Mouse (Mus musculus) activated CD4-positive, CD25-positive, alpha-beta regulatory T cell, adult 4 months (primary cell): ENCODE data around the gene Rpl36al. TPM values are rescaled to one million over a fixed set of nuclear protein-coding genes. Genes with fewer than 3 reads are reported as not detected.
A peak's percentile ranks its signal among the peaks of the same experiment; 100 is the strongest.

Experiments
- ATAC-seq: one replicate; pipeline ENCODE4 v1.8.0; 2017
- polyA plus RNA-seq, 2 experiments: library from polyadenylated mRNA; unstranded; fragments of 100-300 nt; shearing (Covaris generic); gene quantifications; one replicate each; pipeline ENCODE4 v1.2.1; 2017

The Rpl36al gene
- 100 to 1,000 TPM; 638 to 650 TPM for polyA plus RNA-seq

- peak; percentile 95 for ATAC-seq
Observed at GRCm38 (mm10) chr12:69183583-69184308, at the start of gene Rpl36al, which contains the start of gene Mgat2. Rpl36al (minus strand) TSS chr12:69184083. Mgat2 (plus strand) TSS chr12:69184157.

- ATAC-seq = no peak
Observed at GRCm38 (mm10) chr12:69229251-69229650, 45.4 kb upstream of the Rpl36al start.

GRCm38 (mm10) chr12:69227776-69228466 lies 44.0 kb upstream of the Rpl36al start, which contains the start of gene Pole2:
Pole2 (minus strand) TSS chr12:69228195.
- peak; percentile 88 for ATAC-seq

- no peak for ATAC-seq
Observed at GRCm38 (mm10) chr12:69220613-69221277, 36.9 kb upstream of the Rpl36al start.

- no peak for ATAC-seq
Observed at GRCm38 (mm10) chr12:69216587-69216986, 32.7 kb upstream of the Rpl36al start.

- ATAC-seq = no peak
Observed at GRCm38 (mm10) chr12:69215000-69215785, 31.3 kb upstream of the Rpl36al start.

- no peak for ATAC-seq
Observed at GRCm38 (mm10) chr12:69214393-69214792, 30.5 kb upstream of the Rpl36al start.

- no peak for ATAC-seq
Observed at GRCm38 (mm10) chr12:69213186-69213777, 29.4 kb upstream of the Rpl36al start.

- ATAC-seq = no peak
Observed at GRCm38 (mm10) chr12:69211057-69211456, 27.2 kb upstream of the Rpl36al start.

GRCm38 (mm10) chr12:69210056-69210979 lies 26.4 kb upstream of the Rpl36al start:
- no peak for ATAC-seq

GRCm38 (mm10) chr12:69208520-69208919 lies 24.6 kb upstream of the Rpl36al start:
- no peak for ATAC-seq

- ATAC-seq = no peak
Observed at GRCm38 (mm10) chr12:69207926-69208325, 24.0 kb upstream of the Rpl36al start.

- no peak for ATAC-seq
Observed at GRCm38 (mm10) chr12:69207396-69207795, 23.5 kb upstream of the Rpl36al start.

GRCm38 (mm10) chr12:69204052-69204833 lies 20.4 kb upstream of the Rpl36al start, which contains the start of gene Gm49384:
Gm49384 (minus strand) TSS chr12:69204267.
- peak; percentile 23 for ATAC-seq

- no peak for ATAC-seq
Observed at GRCm38 (mm10) chr12:69198985-69199384, 15.1 kb upstream of the Rpl36al start.

- peak; percentile 4 for ATAC-seq
Observed at GRCm38 (mm10) chr12:69198164-69198535, 14.3 kb upstream of the Rpl36al start, which contains the start of gene Dnaaf2. Dnaaf2 (minus strand) TSS chr12:69198429.

- ATAC-seq = peak; percentile 70
Observed at GRCm38 (mm10) chr12:69197378-69198163, 13.7 kb upstream of the Rpl36al start.

- ATAC-seq = peak; percentile 64
Observed at GRCm38 (mm10) chr12:69196444-69197377, 12.8 kb upstream of the Rpl36al start, which contains the start of gene Gm49383. Gm49383 (minus strand) TSS chr12:69197104.
